Mouse (Mus musculus): ENCODE data around the gene Itgam. TPM values are rescaled to one million over a fixed set of nuclear protein-coding genes. Genes with fewer than 3 reads are reported as not detected.
"Not testable (repeated sequence)": the region's sequence is repeated elsewhere in the genome, so short reads cannot be mapped to it uniquely, and the experiment has no call there.

The Itgam gene
- polyA plus RNA-seq (2016; fragmentation: Nextera tagmentation; extraction: Ambion mirVana) = 0.50 and 0.52 TPM in 2 replicates

GRCm38 (mm10) chr7:128062456-128062855 is at the start of gene Itgam, which contains the start of gene Gm49368:
Gene Itgam, plus strand, starts transcription at chr7:128062640.
Gene Gm49368, plus strand, starts transcription at chr7:128062683.
- Histone ChIP-seq H3K9me3 (no peaks in the 10 kb centered on the region), H3K4me3 (no peak within 1 kb of the TSS), H3K27ac (replicated peaks) (no peak within 1 kb of the TSS), H3K4me1 (no peaks in the 10 kb centered on the region), H3K27me3 (replicated peaks; ENCODE audit: low read depth, poor library complexity, severe bottlenecking) (no peaks in the 10 kb centered on the region), H3K36me3 (replicated peaks) (no peaks in the 10 kb centered on the region)
- DNase-seq (ENCODE audit: low spot score) = no peak
- 91% methylated on average over 7 of the region's 7 CpGs for WGBS

GRCm38 (mm10) chr7:128013116-128013515 is 49.3 kb upstream of the Itgam start:
- Histone ChIP-seq H3K36me3 (replicated peaks) (no peaks in the 10 kb centered on the region), H3K27me3 (replicated peaks; ENCODE audit: low read depth, poor library complexity, severe bottlenecking) (peaks cover 15% of the 10 kb centered on the region), H3K9me3 (no peaks in the 10 kb centered on the region), H3K4me1 (peaks cover 9% of the 10 kb centered on the region; the same call in 1 of the 2 replicates), H3K4me3 (no peak overlapping the region), H3K27ac (replicated peaks) (no peak overlapping the region)
- WGBS = 87% methylated on average over 13 of the region's 13 CpGs
- no peak for DNase-seq (ENCODE audit: low spot score)

- H3K4me1 ChIP-seq; H3K9me3 ChIP-seq; H3K4me3 ChIP-seq; DNase-seq (ENCODE audit: low spot score); H3K27me3 ChIP-seq (replicated peaks; ENCODE audit: low read depth, poor library complexity, severe bottlenecking); H3K27ac ChIP-seq (replicated peaks); H3K36me3 ChIP-seq (replicated peaks): not testable (repeated sequence)
- 85% methylated on average over 5 of the region's 5 CpGs for WGBS
Measured at GRCm38 (mm10) chr7:128016134-128016533, 46.3 kb upstream of the Itgam start.

- no peak overlapping the region for H3K27ac ChIP-seq (replicated peaks)
- no peak for DNase-seq (ENCODE audit: low spot score)
- H3K9me3 ChIP-seq = no peaks in the 10 kb centered on the region
- no peaks in the 10 kb centered on the region for H3K36me3 ChIP-seq (replicated peaks)
- 80% methylated on average over 6 of the region's 6 CpGs for WGBS
- no peaks in the 10 kb centered on the region for H3K4me1 ChIP-seq
- H3K27me3 ChIP-seq (replicated peaks; ENCODE audit: low read depth, poor library complexity, severe bottlenecking) = no peaks in the 10 kb centered on the region
- no peak overlapping the region for H3K4me3 ChIP-seq
Measured at GRCm38 (mm10) chr7:128016650-128017049, 45.8 kb upstream of the Itgam start.

- DNase-seq (ENCODE audit: low spot score) = no peak
- Histone ChIP-seq H3K9me3 (no peaks in the 10 kb centered on the region), H3K4me1 (no peaks in the 10 kb centered on the region), H3K4me3 (no peak overlapping the region), H3K36me3 (replicated peaks) (no peaks in the 10 kb centered on the region), H3K27me3 (replicated peaks; ENCODE audit: low read depth, poor library complexity, severe bottlenecking) (no peaks in the 10 kb centered on the region), H3K27ac (replicated peaks) (no peak overlapping the region)
- 87% methylated on average over 3 of the region's 3 CpGs for WGBS
Measured at GRCm38 (mm10) chr7:128018275-128018674, 44.2 kb upstream of the Itgam start.

GRCm38 (mm10) chr7:128019187-128019586 is 43.3 kb upstream of the Itgam start:
- 77% methylated on average over 2 of the region's 2 CpGs for WGBS
- no peak overlapping the region for H3K27ac ChIP-seq (replicated peaks)
- no peaks in the 10 kb centered on the region for H3K4me1 ChIP-seq
- no peaks in the 10 kb centered on the region for H3K36me3 ChIP-seq (replicated peaks)
- no peaks in the 10 kb centered on the region for H3K27me3 ChIP-seq (replicated peaks; ENCODE audit: low read depth, poor library complexity, severe bottlenecking)
- no peak overlapping the region for H3K4me3 ChIP-seq
- no peaks in the 10 kb centered on the region for H3K9me3 ChIP-seq
- DNase-seq (ENCODE audit: low spot score) = no peak

- 61% methylated on average over 8 of the region's 8 CpGs for WGBS
- H3K27ac ChIP-seq (replicated peaks) = no peak overlapping the region
- H3K9me3 ChIP-seq = no peaks in the 10 kb centered on the region
- no peak for DNase-seq (ENCODE audit: low spot score)
- no peak overlapping the region for H3K4me3 ChIP-seq
- no peaks in the 10 kb centered on the region for H3K36me3 ChIP-seq (replicated peaks)
- H3K4me1 ChIP-seq = no peaks in the 10 kb centered on the region
- H3K27me3 ChIP-seq (replicated peaks; ENCODE audit: low read depth, poor library complexity, severe bottlenecking) = no peaks in the 10 kb centered on the region
Measured at GRCm38 (mm10) chr7:128022974-128023373, 39.5 kb upstream of the Itgam start.

- Histone ChIP-seq H3K36me3 (replicated peaks) (no peaks in the 10 kb centered on the region), H3K9me3 (no peaks in the 10 kb centered on the region), H3K27me3 (replicated peaks; ENCODE audit: low read depth, poor library complexity, severe bottlenecking) (no peaks in the 10 kb centered on the region), H3K27ac (replicated peaks) (no peak overlapping the region), H3K4me3 (no peak overlapping the region), H3K4me1 (no peaks in the 10 kb centered on the region)
- 94% methylated on average over 4 of the region's 4 CpGs for WGBS
- DNase-seq (ENCODE audit: low spot score) = no peak
Measured at GRCm38 (mm10) chr7:128023565-128023964, 38.9 kb upstream of the Itgam start.

- no peak overlapping the region for H3K27ac ChIP-seq (replicated peaks)
- H3K4me1 ChIP-seq = no peaks in the 10 kb centered on the region
- H3K36me3 ChIP-seq (replicated peaks) = no peaks in the 10 kb centered on the region
- no peaks in the 10 kb centered on the region for H3K27me3 ChIP-seq (replicated peaks; ENCODE audit: low read depth, poor library complexity, severe bottlenecking)
- H3K9me3 ChIP-seq = no peaks in the 10 kb centered on the region
- 93% methylated on average over 9 of the region's 9 CpGs for WGBS
- no peak for DNase-seq (ENCODE audit: low spot score)
- H3K4me3 ChIP-seq = no peak overlapping the region
Measured at GRCm38 (mm10) chr7:128024364-128024763, 38.1 kb upstream of the Itgam start.

GRCm38 (mm10) chr7:128024932-128025331 is 37.5 kb upstream of the Itgam start:
- Histone ChIP-seq H3K4me1 (no peaks in the 10 kb centered on the region), H3K27me3 (replicated peaks; ENCODE audit: low read depth, poor library complexity, severe bottlenecking) (no peaks in the 10 kb centered on the region), H3K9me3 (no peaks in the 10 kb centered on the region), H3K4me3 (no peak overlapping the region), H3K36me3 (replicated peaks) (no peaks in the 10 kb centered on the region), H3K27ac (replicated peaks) (no peak overlapping the region)
- no peak for DNase-seq (ENCODE audit: low spot score)
- 91% methylated on average over 4 of the region's 4 CpGs for WGBS

- H3K4me3 ChIP-seq = no peak overlapping the region
- DNase-seq (ENCODE audit: low spot score) = no peak
Measured at GRCm38 (mm10) chr7:128025381-128025780, 37.1 kb upstream of the Itgam start.

GRCm38 (mm10) chr7:128031403-128031976 is 30.9 kb upstream of the Itgam start:
- H3K27ac ChIP-seq (replicated peaks) = no peak overlapping the region
- no peaks in the 10 kb centered on the region for H3K27me3 ChIP-seq (replicated peaks; ENCODE audit: low read depth, poor library complexity, severe bottlenecking)
- no peaks in the 10 kb centered on the region for H3K4me1 ChIP-seq
- WGBS = 35% methylated on average over 9 of the region's 9 CpGs
- H3K4me3 ChIP-seq = no peak overlapping the region
- no peaks in the 10 kb centered on the region for H3K9me3 ChIP-seq
- no peaks in the 10 kb centered on the region for H3K36me3 ChIP-seq (replicated peaks)
- peak; percentile 52 for DNase-seq (ENCODE audit: low spot score)

More at GRCm38 (mm10) chr7:128025381-128025780, 37.1 kb upstream of the Itgam start:
- Histone ChIP-seq H3K4me1 (no peaks in the 10 kb centered on the region), H3K27me3 (replicated peaks; ENCODE audit: low read depth, poor library complexity, severe bottlenecking) (no peaks in the 10 kb centered on the region), H3K9me3 (no peaks in the 10 kb centered on the region), H3K27ac (replicated peaks) (no peak overlapping the region), H3K36me3 (replicated peaks) (no peaks in the 10 kb centered on the region)
- WGBS = 85% methylated on average over 4 of the region's 4 CpGs

- no peaks in the 10 kb centered on the region for H3K36me3 ChIP-seq (replicated peaks)
- no peaks in the 10 kb centered on the region for H3K4me1 ChIP-seq
- no peak overlapping the region for H3K4me3 ChIP-seq
- DNase-seq (ENCODE audit: low spot score) = no peak
- H3K27me3 ChIP-seq (replicated peaks; ENCODE audit: low read depth, poor library complexity, severe bottlenecking) = no peaks in the 10 kb centered on the region
- no peak overlapping the region for H3K27ac ChIP-seq (replicated peaks)
- no peaks in the 10 kb centered on the region for H3K9me3 ChIP-seq
- 93% methylated on average over 5 of the region's 5 CpGs for WGBS
Measured at GRCm38 (mm10) chr7:128032290-128032988, 30.0 kb upstream of the Itgam start.

Data from embryonic facial prominence, embryonic 10.5 days (tissue).